Mouse (Mus musculus) spleen, adult 10 weeks (tissue): ENCODE data around the gene Brix1. TPM values are rescaled to one million over a fixed set of nuclear protein-coding genes. Genes with fewer than 3 reads are reported as not detected.

Source experiments
- polyA plus RNA-seq: library from polyadenylated mRNA; stranded (reverse); fragments of 350-450 nt; fragmentation: Illumina TruSeq; extraction: RNeasy Lipid Tissue Mini Kit (QIAGEN cat#74804); gene quantifications from one replicate; pipeline ENCODE4 v1.2.3, GENCODE M21; 2015; ENCODE audit warnings: low replicate concordance; ENCODE audit not compliant: insufficient read depth

The Brix1 gene
- polyA plus RNA-seq: 51.2 TPM

GRCm38 (mm10) chr15:10485484-10486364 is at the start of gene Brix1, which contains the start of gene Rad1:
TSS of gene Brix1 (minus strand) at chr15:10485947.
TSS of gene Rad1 (plus strand) at chr15:10486018.

GRCm38 (mm10) chr15:10470151-10470831 is 15.5 kb downstream of the Brix1 start, which contains the start of gene Dnajc21:
TSS of gene Dnajc21 (minus strand) at chr15:10470516.

Other genes with a start within 250 kb of the Brix1 start
- not detected for gene Gm21973, start 160.6 kb downstream of the Brix1 start, polyA plus RNA-seq
- not detected for gene Agxt2, start 127.4 kb downstream of the Brix1 start, polyA plus RNA-seq
- 40.4 TPM for gene Dnajc21, start 15.4 kb downstream of the Brix1 start, polyA plus RNA-seq
- gene Rad1, start 71 bp upstream of the Brix1 start, polyA plus RNA-seq: 39.9 TPM
- gene Ttc23l, start 72.7 kb upstream of the Brix1 start, polyA plus RNA-seq: not detected
- gene Rai14, start 228.7 kb upstream of the Brix1 start, polyA plus RNA-seq: 35.6 TPM